ENCODE assay signal across 8 mouse cellular contexts in genomic region chr9:69439805-69440357, GRCm38 (mm10). TPM values are rescaled to one million over a fixed set of nuclear protein-coding genes. Genes with fewer than 3 reads are reported as not detected.
DNase-seq lines count a peak whose midpoint lies in the region; ATAC-seq and TF ChIP-seq lines count a peak whose summit lies in the region.

No protein-coding gene starts in this region.

- WGBS in spleen, adult 2 months, result 33% methylated on average over 7 of the region's 7 CpGs
- WGBS in limb, embryonic 12.5 days, result 17% methylated on average over 7 of the region's 7 CpGs
- 35% methylated on average over 7 of the region's 7 CpGs for WGBS in stomach, embryonic 15.5 days

- no peak overlapping the region for H3K4me2 ChIP-seq in limb, embryonic 12.5 days
- H3K4me2 ChIP-seq in stomach, embryonic 15.5 days, result no peak overlapping the region

- H3K36me3 ChIP-seq in spleen, adult 2 months (ENCODE audit: control insufficient read depth, insufficient read depth, low read length), result no peaks in the 10 kb centered on the region
- H3K36me3 ChIP-seq in limb, embryonic 12.5 days, result no peaks in the 10 kb centered on the region
- no peaks in the 10 kb centered on the region for H3K36me3 ChIP-seq in stomach, embryonic 15.5 days

- no peak overlapping the region for H3K4me3 ChIP-seq in spleen, adult 2 months (ENCODE audit: extremely low read depth, insufficient read depth, insufficient read length)
- no peak overlapping the region for H3K4me3 ChIP-seq in limb, embryonic 12.5 days (replicated peaks)
- no peak overlapping the region for H3K4me3 ChIP-seq in stomach, embryonic 15.5 days (replicated peaks)
- H3K4me3 ChIP-seq in layer of hippocampus, adult 2 months, result no peak overlapping the region

- no peaks in the 10 kb centered on the region for H3K27me3 ChIP-seq in spleen, adult 2 months (ENCODE audit: control insufficient read depth, insufficient read depth, low read length)
- no peaks in the 10 kb centered on the region for H3K27me3 ChIP-seq in limb, embryonic 12.5 days
- H3K27me3 ChIP-seq in stomach, embryonic 15.5 days (replicated peaks), result no peaks in the 10 kb centered on the region

- no peak for DNase-seq in spleen, adult 2 months (ENCODE audit: low read depth in 1 of 2, low spot score in 2 of 2)
- no peak for DNase-seq in spleen, adult 18-20 months
- DNase-seq in layer of hippocampus, adult 2 months (ENCODE audit: low spot score in 2 of 2), result no peak
- no peak for DNase-seq in frontal cortex, postnatal 14 days (ENCODE audit: low spot score in 2 of 2)
- DNase-seq in urinary bladder, adult 2 months (ENCODE audit: low spot score), result no peak

- no peak for TF ChIP-seq CTCF in spleen, adult 2 months (IDR thresholded peaks at IDR 0.05; ENCODE audit: extremely low read depth, insufficient read depth, insufficient read length, insufficient replicate concordance)
- TF ChIP-seq CTCF in layer of hippocampus, adult 2 months (conservative IDR thresholded peaks at IDR 0.05), result no peak

- H3K27ac ChIP-seq in spleen, adult 2 months (ENCODE audit: insufficient read depth, low read length), result peak overlapping the region; percentile 40; the same call in 1 of the 2 replicates
- H3K27ac ChIP-seq in limb, embryonic 12.5 days, result 0 out of 2 replicates have a peak overlapping the region, but pooled peaks have one; percentile 17
- H3K27ac ChIP-seq in stomach, embryonic 15.5 days, result peak overlapping the region; percentile 66
- no peak overlapping the region for H3K27ac ChIP-seq in layer of hippocampus, adult 2 months

- no peaks in the 10 kb centered on the region for H3K9me3 ChIP-seq in limb, embryonic 12.5 days
- H3K9me3 ChIP-seq in stomach, embryonic 15.5 days, result no peaks in the 10 kb centered on the region

- no peak overlapping the region for H3K9ac ChIP-seq in limb, embryonic 12.5 days (replicated peaks)
- no peak overlapping the region for H3K9ac ChIP-seq in stomach, embryonic 15.5 days

- ATAC-seq in granulocyte monocyte progenitor cell, adult 5-6 weeks (replicated peaks; ENCODE audit: poor library complexity, severe bottlenecking), result peak; percentile 86
- no peak for ATAC-seq in limb, embryonic 12.5 days (ENCODE audit: insufficient number of reproducible peaks, insufficient read depth, low FRiP score, low TSS enrichment, low read depth)
- ATAC-seq in stomach, embryonic 15.5 days (ENCODE audit: insufficient read depth, low FRiP score, low read depth), result peak; percentile 23; the same call in 1 of the 2 replicates

- peaks cover 12% of the 10 kb centered on the region; the same call in 1 of the 2 replicates for H3K4me1 ChIP-seq in spleen, adult 2 months (ENCODE audit: control insufficient read depth, insufficient read depth, insufficient read length)
- H3K4me1 ChIP-seq in limb, embryonic 12.5 days (replicated peaks), result peaks cover 13% of the 10 kb centered on the region
- H3K4me1 ChIP-seq in stomach, embryonic 15.5 days, result no peaks in the 10 kb centered on the region

- TF ChIP-seq POLR2A in spleen, adult 2 months (IDR thresholded peaks at IDR 0.05; ENCODE audit: low read depth, low read length), result no peak

RNA-seq across cellular contexts. Expression of gene Anxa2, which starts 13.5 kb away (rescaled TPM):
- 50.9 and 55.9 TPM in 2 replicates for polyA plus RNA-seq in spleen, adult 2 months (2012; rRNA removed)
- total RNA-seq in granulocyte monocyte progenitor cell, adult 5-6 weeks (2014; fragmentation: Nextera tagmentation), result 119 and 132 TPM in 2 replicates
- total RNA-seq in granulocyte monocyte progenitor cell, adult 5-6 weeks (2017), result 95.9 and 98.4 TPM in 2 replicates
- 261 and 301 TPM in 2 replicates for polyA plus RNA-seq in limb, embryonic 12.5 days (2016; fragmentation: Nextera tagmentation; extraction: Ambion mirVana)
- polyA plus RNA-seq in stomach, embryonic 15.5 days (2015; fragmentation: Nextera tagmentation; extraction: Ambion mirVana), result 866 and 946 TPM in 2 replicates
- total RNA-seq in layer of hippocampus, adult 2 months (2021), result 1 to 10 TPM; 8.8 to 9.6 TPM
- 536 and 671 TPM in 2 replicates for polyA plus RNA-seq in urinary bladder, adult 2 months (2012; rRNA removed)

RNA-seq across cellular contexts. Expression of gene Ice2, which starts 42.2 kb away (rescaled TPM):
- 2.2 and 2.6 TPM in 2 replicates for polyA plus RNA-seq in spleen, adult 2 months (2012; rRNA removed)
- total RNA-seq in granulocyte monocyte progenitor cell, adult 5-6 weeks (2014; fragmentation: Nextera tagmentation), result 27.2 and 27.5 TPM in 2 replicates
- 16.4 and 27.1 TPM in 2 replicates for total RNA-seq in granulocyte monocyte progenitor cell, adult 5-6 weeks (2017)
- polyA plus RNA-seq in limb, embryonic 12.5 days (2016; fragmentation: Nextera tagmentation; extraction: Ambion mirVana), result 25.1 and 26.3 TPM in 2 replicates
- 14.0 and 17.2 TPM in 2 replicates for polyA plus RNA-seq in stomach, embryonic 15.5 days (2015; fragmentation: Nextera tagmentation; extraction: Ambion mirVana)
- total RNA-seq in layer of hippocampus, adult 2 months (2021), result 10 to 100 TPM; 12.1 to 12.3 TPM
- 8.0 and 8.5 TPM in 2 replicates for polyA plus RNA-seq in urinary bladder, adult 2 months (2012; rRNA removed)
